Mouse (Mus musculus) liver, adult 10 weeks (tissue): ENCODE data around the gene Abhd14a. TPM values are rescaled to one million over a fixed set of nuclear protein-coding genes. Genes with fewer than 3 reads are reported as not detected.

Source experiments
- polyA plus RNA-seq: library from polyadenylated mRNA; stranded (reverse); fragments of 350-450 nt; fragmentation: Illumina TruSeq; extraction: RNeasy Lipid Tissue Mini Kit (QIAGEN cat#74804); gene quantifications from one replicate; pipeline ENCODE4 v1.2.3, GENCODE M21; 2014; ENCODE audit warnings: low read depth, low replicate concordance

The Abhd14a gene
- polyA plus RNA-seq, result 2.2 TPM

GRCm38 (mm10) chr9:106447348-106447747 is at the start of gene Abhd14a, which contains the start of gene Abhd14b:
Gene Abhd14a, minus strand, starts transcription at chr9:106447678.
Gene Abhd14b, plus strand, starts transcription at chr9:106447459.

GRCm38 (mm10) chr9:106476924-106477484 is 29.5 kb upstream of the Abhd14a start, which contains the start of gene Parp3:
Gene Parp3, minus strand, starts transcription at chr9:106476949.

GRCm38 (mm10) chr9:106475663-106476001 is 28.2 kb upstream of the Abhd14a start, which contains the start of gene Rrp9:
Gene Rrp9, plus strand, starts transcription at chr9:106475963.

GRCm38 (mm10) chr9:106465571-106466200 is 18.2 kb upstream of the Abhd14a start, which contains the start of gene Gpr62:
Gene Gpr62, minus strand, starts transcription at chr9:106465938.

GRCm38 (mm10) chr9:106453271-106454070 is 6.0 kb upstream of the Abhd14a start, which contains the start of gene Pcbp4:
Gene Pcbp4, plus strand, starts transcription at chr9:106453291.

GRCm38 (mm10) chr9:106429221-106430014 is 18.1 kb downstream of the Abhd14a start, which contains the start of gene Rpl29:
Gene Rpl29, plus strand, starts transcription at chr9:106429454.

Other genes with a start within 250 kb of the Abhd14a start
- 2.5 TPM for gene Ppm1m, start 247.9 kb downstream of the Abhd14a start, polyA plus RNA-seq
- not detected for gene Twf2, start 244.6 kb downstream of the Abhd14a start, polyA plus RNA-seq
- gene Tlr9, start 225.1 kb downstream of the Abhd14a start, polyA plus RNA-seq, result not detected
- gene Alas1, start 199.0 kb downstream of the Abhd14a start, polyA plus RNA-seq, result 86.5 TPM
- gene Poc1a, start 166.6 kb downstream of the Abhd14a start, polyA plus RNA-seq, result 0.34 TPM
- 2.9 TPM for gene Dusp7, start 79.0 kb downstream of the Abhd14a start, polyA plus RNA-seq
- 26.6 TPM for gene Rpl29, start 18.2 kb downstream of the Abhd14a start, polyA plus RNA-seq
- gene Acy1, start 9.4 kb downstream of the Abhd14a start, polyA plus RNA-seq, result 4.1 TPM
- gene Abhd14b, start 219 bp downstream of the Abhd14a start, polyA plus RNA-seq, result 105 TPM
- gene Pcbp4, start 5.6 kb upstream of the Abhd14a start, polyA plus RNA-seq, result 2.8 TPM
- not detected for gene Gpr62, start 18.3 kb upstream of the Abhd14a start, polyA plus RNA-seq
- gene Rrp9, start 28.3 kb upstream of the Abhd14a start, polyA plus RNA-seq, result 1.5 TPM
- gene Parp3, start 29.3 kb upstream of the Abhd14a start, polyA plus RNA-seq, result 9.4 TPM
- not detected for gene Iqcf1, start 52.3 kb upstream of the Abhd14a start, polyA plus RNA-seq
- gene Iqcf5, start 66.9 kb upstream of the Abhd14a start, polyA plus RNA-seq, result not detected
- gene Iqcf3, start 114.0 kb upstream of the Abhd14a start, polyA plus RNA-seq, result not detected
- gene Iqcf4, start 123.3 kb upstream of the Abhd14a start, polyA plus RNA-seq, result not detected
- not detected for gene Iqcf6, start 178.9 kb upstream of the Abhd14a start, polyA plus RNA-seq
- gene Grm2, start 208.4 kb upstream of the Abhd14a start, polyA plus RNA-seq, result not detected
- gene Tex264, start 238.2 kb upstream of the Abhd14a start, polyA plus RNA-seq, result 15.1 TPM